Mouse (Mus musculus): ENCODE data around the gene Lama1.
A peak's percentile ranks its signal among the peaks of the same experiment; 100 is the strongest.

Lama1 gene

DNA sequence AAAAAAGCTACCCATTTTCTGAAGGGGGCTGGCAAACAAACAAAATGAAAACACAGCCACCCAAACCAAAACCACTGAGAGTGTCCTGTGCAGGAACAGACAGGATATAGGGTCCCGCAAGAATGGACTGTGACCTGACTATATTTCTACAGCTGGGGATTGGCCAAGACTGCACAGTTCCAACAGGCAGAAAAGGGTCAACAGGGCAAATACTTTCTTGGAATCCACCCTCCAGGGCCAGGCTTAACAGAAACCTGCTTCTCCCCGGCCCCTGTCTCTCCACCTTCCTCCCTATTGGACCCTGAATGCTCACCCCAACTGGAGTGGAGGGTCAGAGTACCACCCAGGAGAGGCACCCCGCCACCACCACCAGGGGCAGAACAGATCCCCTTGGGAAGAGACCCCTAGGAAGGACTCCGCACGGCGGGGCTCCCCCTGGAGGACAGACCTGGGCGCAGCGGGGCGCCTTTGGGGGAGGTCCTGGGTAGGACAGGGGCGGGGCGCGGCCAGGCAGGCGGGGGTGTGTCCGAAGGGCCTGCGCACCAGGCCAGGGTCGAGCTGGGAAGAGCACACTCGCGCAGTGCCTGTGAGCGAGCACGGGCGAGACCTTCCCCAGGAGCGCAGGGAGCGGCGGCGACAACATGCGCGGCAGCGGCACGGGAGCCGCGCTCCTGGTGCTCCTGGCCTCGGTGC is at the start of gene Lama1:
Gene Lama1, plus strand, starts transcription at position 566 of the 693 bp plus-strand sequence.
- DNase-seq, result peak; percentile 13

DNA sequence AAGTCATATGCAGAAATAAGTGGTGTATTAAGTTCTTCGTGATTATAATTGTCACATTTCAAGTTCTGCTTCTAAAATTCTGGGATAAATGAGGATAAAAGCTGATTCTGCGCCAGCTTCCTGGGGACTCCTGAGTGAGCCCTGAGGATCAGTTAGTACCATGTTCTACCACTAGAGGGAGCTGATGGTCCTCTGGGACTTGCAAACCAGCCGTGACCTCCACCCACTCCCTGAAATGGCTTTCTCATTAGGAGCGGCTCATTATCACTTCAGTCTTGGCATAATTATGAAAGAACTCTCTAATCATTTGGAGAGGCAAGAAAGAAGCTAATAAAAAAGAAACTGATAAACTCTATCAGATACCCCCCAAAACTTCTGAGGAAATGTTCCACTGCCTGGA is 45.6 kb upstream of the Lama1 start:
- DNase-seq, result peak; percentile 39

- no peak for DNase-seq
These were observed 32.8 kb upstream of the Lama1 start for GRCm38 (mm10) chr17:67664299-67664698.

DNA sequence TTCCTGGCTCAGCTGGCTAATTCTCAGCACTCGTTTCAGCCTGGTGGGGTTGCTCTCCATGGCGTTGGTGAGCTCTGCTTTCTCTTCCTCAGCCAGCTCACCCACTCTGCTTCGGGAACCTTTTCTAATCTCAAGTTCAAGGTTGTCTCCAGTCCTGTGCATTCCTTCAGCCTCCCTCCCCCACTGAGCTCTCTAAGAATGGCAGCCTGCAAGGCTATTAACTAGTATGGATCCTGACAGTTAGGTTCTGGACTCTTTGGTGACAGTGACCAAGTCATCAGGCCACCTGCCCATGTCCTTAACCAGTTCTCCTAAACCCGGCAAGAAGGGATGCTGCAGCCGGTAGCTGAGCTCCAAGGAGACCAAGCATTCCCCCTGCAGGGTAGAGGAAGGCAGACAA is 30.1 kb upstream of the Lama1 start:
- DNase-seq, result no peak

DNA sequence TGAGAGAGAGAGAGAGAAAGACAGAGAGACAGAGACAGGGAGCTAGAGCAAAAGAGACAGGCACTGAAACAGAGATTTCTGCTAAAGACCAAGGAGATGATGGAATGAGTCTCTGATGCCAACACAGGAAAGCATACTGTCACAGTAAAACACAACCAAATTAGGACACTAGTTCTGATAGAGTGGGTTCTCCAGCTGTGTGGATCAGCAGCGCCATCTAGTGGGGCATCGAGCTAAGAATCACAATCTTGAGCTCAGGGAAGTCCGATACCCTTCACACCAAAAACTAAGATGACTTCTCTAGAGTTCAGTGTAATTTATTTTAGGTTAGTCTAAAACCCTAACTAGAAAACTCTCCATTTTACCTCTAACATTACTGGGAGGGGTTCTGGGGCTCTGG is 29.1 kb upstream of the Lama1 start:
- DNase-seq, result peak; percentile 6

DNA sequence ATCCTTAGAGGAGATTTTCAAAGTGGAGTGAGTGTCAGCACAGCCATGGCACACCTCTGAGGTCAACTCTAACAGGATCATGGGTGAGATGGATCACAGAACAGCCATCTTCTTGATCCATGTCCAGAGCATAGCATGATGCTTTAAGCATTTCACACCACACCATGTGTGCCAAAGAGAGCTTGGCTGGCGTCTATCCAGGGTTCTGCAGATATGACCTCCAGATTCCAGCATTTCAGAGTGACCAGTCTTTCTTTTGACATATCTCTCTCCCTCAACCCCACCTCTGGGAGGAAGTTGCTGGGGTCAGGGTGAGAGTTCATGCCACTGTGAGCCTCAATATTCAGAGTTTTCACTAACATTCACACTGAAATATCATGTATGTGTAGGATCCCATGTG is 18.5 kb upstream of the Lama1 start:
- no peak for DNase-seq

DNA sequence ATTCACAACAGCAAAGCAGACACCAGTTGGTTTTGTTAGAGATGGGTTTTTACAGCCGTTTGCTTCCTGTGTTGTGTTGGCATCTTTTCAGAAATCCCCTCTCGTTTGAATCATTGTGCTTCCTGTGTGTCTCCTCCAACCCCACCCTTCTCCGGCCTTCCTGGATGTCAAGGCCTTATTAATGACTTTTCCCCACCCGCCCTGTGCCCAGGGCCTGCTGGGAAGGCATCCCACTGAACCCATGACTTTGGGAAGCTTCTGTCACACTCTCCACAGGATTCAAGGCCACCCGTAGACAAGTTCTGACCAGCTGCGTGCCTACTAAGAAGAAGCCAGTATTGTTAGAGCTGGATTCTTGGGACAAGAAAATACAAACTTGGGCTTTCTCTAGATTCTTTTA is 16.0 kb upstream of the Lama1 start:
- no peak for DNase-seq

GRCm38 (mm10) chr17:67685022-67685743 is 11.9 kb upstream of the Lama1 start:
- DNase-seq, result no peak

- DNase-seq, result no peak
These were observed 9.6 kb upstream of the Lama1 start for GRCm38 (mm10) chr17:67687505-67687904.

GRCm38 (mm10) chr17:67690689-67691088 is 6.4 kb upstream of the Lama1 start:
- DNase-seq, result no peak

- no peak for DNase-seq
These were observed 4.4 kb upstream of the Lama1 start for GRCm38 (mm10) chr17:67692651-67693050.

DNA sequence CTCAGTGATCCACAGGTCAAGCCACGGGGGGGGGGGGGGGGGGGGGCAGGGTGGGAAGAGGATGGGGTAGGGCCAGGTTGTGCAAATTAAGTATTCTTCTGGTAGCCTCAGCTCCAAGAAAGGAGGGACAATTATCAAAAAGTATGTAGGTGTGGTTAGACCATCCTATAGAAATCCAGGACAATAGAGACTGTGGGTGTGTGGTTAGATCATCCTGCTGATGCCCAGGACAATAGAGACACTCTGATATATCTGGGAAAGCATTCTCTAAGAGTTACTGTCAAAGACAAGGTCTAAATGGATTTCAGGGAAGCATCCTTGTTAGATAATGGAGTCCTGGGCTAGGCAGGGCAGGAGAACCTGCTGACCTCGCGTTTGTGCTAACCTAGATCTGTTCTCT is 3.2 kb upstream of the Lama1 start:
- no peak for DNase-seq

DNA sequence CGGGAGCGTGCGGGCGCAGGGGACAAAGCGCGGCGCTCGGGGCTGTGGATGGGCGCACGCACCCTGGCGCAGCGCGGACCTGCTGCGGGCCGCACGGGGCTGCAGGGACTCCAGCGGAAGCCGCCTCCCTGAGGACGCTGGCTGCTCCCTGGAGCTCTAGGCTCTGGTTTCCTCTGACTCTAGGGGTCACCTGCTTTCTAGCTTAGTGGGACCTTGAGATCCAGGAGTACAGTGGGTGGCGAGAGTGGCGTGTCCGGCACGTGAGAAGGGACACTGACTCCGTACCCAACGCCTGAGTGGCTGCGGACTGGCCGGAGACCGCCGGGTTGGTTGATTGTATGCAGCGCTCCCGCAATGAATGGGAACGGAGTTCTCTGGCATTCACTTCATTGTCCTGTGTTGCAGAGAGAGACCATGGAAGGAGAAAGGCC is 417 bp downstream of the Lama1 start:
- DNase-seq, result no peak

DNA sequence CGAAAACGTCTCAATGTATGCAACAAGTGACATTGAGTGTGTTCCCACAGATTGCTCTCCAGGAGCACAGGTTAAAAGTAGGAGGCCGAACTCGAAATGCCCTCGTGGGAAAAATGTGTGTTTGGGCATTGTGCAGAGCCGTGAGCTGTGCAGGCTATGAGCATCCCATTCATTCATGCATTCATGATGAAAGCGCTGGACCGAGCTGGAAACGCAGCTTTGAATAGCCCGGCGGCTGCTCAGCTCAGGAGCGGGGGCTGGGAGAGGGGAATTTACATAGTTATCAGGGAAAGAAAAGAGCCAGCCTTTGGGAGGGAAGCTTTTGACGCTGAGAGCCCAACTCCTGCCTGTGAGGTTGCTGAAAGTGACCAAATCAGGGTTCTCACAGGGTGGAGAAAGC is 1.2 kb downstream of the Lama1 start:
- no peak for DNase-seq

GRCm38 (mm10) chr17:67701761-67702160 is 4.7 kb downstream of the Lama1 start:
- no peak for DNase-seq

DNA sequence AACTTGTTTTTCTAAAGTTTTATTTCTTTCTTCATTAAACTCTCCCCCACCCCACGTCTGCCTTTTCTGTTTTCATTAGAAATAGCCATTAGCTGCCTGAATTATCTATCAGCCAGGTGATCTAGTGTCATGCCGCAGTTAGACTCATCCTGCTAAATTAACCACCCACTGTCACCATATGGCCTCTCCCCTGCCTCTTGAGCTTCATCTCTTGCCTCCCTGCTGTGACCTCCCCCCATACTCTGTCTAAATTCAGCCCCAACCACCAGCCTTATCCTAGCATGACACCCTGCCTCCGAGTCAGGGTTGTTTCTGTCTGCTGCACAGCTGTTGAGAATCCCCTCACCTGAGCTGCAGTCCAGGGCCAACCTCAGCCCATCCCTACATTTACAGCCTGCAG is 5.9 kb downstream of the Lama1 start:
- DNase-seq, result no peak

GRCm38 (mm10) chr17:67705035-67705769 is 8.1 kb downstream of the Lama1 start:
- no peak for DNase-seq

DNA sequence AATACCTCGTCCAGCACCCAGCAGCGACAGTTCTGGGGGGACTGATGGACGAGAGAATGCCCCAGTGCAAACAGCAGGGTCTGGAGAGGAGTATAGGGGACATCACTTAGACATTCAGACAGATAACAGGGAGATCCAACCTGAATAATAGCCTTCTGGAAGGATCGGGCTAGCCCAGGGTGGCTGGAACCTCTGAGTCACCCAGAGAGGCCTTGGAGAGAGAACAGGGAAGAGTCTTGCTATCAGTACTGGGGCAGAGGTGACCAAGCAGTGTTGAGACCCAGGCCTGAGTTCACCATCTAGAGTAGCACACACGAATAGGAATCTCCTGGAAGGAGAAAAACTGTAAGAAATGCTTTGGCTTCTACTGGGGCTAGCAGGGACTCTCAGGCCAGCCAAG is 9.3 kb downstream of the Lama1 start:
- no peak for DNase-seq

DNA sequence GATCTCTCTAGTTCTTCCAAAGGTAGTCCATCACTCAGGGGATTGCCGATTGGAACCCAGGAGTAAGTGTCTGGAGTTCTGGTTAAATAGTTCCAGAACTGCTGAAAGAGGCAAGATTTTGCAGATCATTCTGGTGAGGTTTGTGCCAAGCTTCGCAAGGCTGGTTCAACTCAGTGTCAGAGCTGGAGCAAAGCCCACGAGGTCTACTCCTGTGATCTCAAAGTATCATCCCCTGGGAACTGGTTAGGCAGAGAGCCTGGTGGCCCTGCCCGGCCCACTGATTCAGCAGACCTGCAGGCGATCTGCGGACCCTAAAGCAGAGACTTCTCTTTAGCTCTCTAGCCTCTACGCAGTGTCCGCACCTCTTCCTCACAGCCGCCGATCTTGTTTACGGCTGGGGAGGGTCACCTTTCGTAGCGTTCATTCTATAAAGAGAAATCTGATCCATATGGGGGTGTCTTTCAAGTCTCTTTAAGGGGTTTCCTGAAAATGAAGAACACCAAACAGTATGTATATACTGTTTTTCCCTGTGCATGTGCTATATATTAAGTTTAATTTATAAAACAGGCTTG is 10.8 kb downstream of the Lama1 start:
- DNase-seq, result no peak

DNA sequence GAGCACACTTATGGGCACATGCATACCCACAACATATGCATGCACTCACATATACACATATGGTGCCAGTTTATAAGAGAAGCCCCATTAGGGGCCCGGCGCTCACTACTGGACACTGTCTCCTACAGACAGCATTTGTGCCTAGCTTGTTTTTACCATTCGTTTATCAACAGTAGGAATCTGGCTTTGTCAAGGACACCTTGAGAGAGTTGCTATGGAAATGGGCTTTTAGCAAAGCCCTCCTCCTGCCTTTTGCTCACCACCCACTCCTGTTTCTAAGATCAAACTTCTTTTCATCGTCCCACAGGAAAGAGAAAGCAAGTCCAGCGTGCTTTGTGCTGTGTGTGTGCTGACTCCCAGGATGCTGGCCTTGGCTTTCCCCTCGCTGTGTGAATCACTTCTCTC is 13.3 kb downstream of the Lama1 start:
- DNase-seq, result no peak

DNA sequence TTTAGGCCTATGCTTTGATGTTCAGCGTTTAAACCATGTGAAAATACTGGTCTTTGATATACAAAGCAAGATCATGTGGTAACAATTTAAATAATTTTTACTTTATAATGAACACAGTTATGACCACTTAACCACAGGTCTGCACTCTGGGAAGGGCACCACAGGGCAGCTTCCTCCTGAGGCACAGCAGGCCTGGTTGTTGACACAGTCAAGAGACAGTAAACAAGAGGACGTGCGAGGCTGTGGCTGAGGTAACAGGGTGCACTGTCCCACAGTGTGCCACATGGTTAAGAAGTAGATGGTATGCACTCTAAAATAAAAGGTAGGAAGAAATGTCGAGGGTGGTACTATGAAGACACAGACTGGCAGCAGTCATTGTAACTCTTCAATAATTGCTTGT is 14.3 kb downstream of the Lama1 start:
- DNase-seq, result no peak

DNA sequence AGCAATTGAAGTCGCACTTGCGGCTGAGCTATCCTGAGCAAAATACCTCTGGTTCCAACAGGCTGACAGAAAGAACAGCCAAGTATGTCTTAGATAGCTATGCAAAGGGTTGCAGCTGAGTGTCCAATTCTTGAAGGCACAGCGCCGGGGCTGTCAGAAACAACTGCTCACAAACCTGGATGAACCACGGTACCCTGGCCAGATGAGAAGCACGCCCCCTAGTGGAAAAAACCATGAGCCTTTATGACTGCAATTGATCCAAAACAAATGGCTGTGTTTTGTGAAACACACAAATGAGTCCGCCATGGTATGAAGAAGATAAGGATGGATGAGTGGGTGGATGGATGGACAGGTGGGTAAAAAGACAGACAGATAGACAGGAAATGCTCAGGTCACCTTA is 15.9 kb downstream of the Lama1 start:
- DNase-seq, result no peak

GRCm38 (mm10) chr17:67715466-67715865 is 18.4 kb downstream of the Lama1 start:
- no peak for DNase-seq

- no peak for DNase-seq
These were observed 25.0 kb downstream of the Lama1 start for GRCm38 (mm10) chr17:67722055-67722454.
